In the genomic region with DNA sequence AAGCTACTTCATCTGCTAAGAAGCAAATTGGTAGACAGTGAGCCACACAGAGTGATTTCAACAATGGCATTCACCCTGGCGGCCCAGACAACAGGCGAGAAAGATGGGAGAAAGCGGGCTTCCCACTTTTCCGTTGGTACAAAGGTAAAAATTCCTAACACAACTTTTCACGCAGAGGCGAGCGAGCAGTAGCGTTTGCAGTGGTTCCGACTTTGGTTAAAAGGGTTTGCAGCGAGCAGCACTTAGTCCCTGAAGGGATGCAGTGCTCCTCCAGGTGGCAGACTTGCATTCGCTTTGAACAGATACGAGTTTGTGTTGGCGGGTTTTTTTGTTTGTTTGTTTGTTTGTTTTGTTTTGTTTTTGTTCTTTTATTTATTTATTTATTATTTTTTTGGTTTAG, we compare ENCODE assay signal across 8 mouse cellular contexts.
DNase-seq lines count a peak whose midpoint lies in the region; ATAC-seq lines count a peak whose summit lies in the region.

No protein-coding gene starts in this region.

- H3K36me3 ChIP-seq in intestine, embryonic 14.5 days (ENCODE audit: control insufficient read depth, insufficient read depth, low read length): no peaks in the 10 kb centered on the region
- no peaks in the 10 kb centered on the region for H3K36me3 ChIP-seq in midbrain, embryonic 16.5 days (ENCODE audit: control insufficient read depth, insufficient read depth, low read length)

- no peak for ATAC-seq in intestine, embryonic 14.5 days (replicated peaks; ENCODE audit: low FRiP score, low TSS enrichment, low read depth)
- peak; percentile 76; the same call in 1 of the 2 replicates for ATAC-seq in midbrain, embryonic 16.5 days

- no peaks in the 10 kb centered on the region for H3K4me1 ChIP-seq in intestine, embryonic 14.5 days (replicated peaks; ENCODE audit: control insufficient read depth, insufficient read depth, low read length)
- peaks cover 5% of the 10 kb centered on the region for H3K4me1 ChIP-seq in midbrain, embryonic 16.5 days (ENCODE audit: control insufficient read depth, insufficient read depth, low read length)

- 0 out of 2 replicates have a peak, but pooled peaks cover 5% of the 10 kb centered on the region for H3K27me3 ChIP-seq in intestine, embryonic 14.5 days (replicated peaks; ENCODE audit: control insufficient read depth, insufficient read depth, low read length)
- no peaks in the 10 kb centered on the region for H3K27me3 ChIP-seq in midbrain, embryonic 16.5 days (ENCODE audit: control insufficient read depth, insufficient read depth, low read depth, low read length)

- H3K9me3 ChIP-seq in intestine, embryonic 14.5 days (ENCODE audit: control insufficient read depth, low read length): no peaks in the 10 kb centered on the region
- no peaks in the 10 kb centered on the region for H3K9me3 ChIP-seq in midbrain, embryonic 16.5 days (replicated peaks; ENCODE audit: control insufficient read depth, low read length, poor library complexity, severe bottlenecking)

- peak; percentile 12 to 55 for DNase-seq in adrenal gland, adult (ENCODE audit: inconsistent age in 2 of 2, low spot score in 1 of 2)
- no peak for DNase-seq in adrenal gland, postnatal 4 days (ENCODE audit: low spot score in 2 of 2)
- DNase-seq in cerebellum, adult 8-10 months: peak; percentile 18
- DNase-seq in forelimb bud, embryonic 11.5 days (ENCODE audit: low read depth, low spot score): peak; percentile 41
- DNase-seq in intestine, embryonic 14.5 days (ENCODE audit: low spot score): peak; percentile 60
- DNase-seq in left cerebral cortex, postnatal 14 days (ENCODE audit: low spot score in 2 of 2): peak; percentile 59 to 66
- peak; percentile 18 to 29 for DNase-seq in urinary bladder, postnatal 36 days (ENCODE audit: low spot score in 2 of 2)

- no peak overlapping the region for H3K4me3 ChIP-seq in intestine, embryonic 14.5 days (ENCODE audit: low read depth, low read length)
- 0 out of 2 replicates have a peak overlapping the region, but pooled peaks have one; percentile 14 for H3K4me3 ChIP-seq in midbrain, embryonic 16.5 days (ENCODE audit: low read depth, low read length)

- WGBS in intestine, embryonic 14.5 days: 29% methylated on average over 13 of the region's 13 CpGs
- 16% methylated on average over 13 of the region's 13 CpGs for WGBS in midbrain, embryonic 16.5 days

- H3K27ac ChIP-seq in intestine, embryonic 14.5 days (ENCODE audit: low read depth): no peak overlapping the region
- no peak overlapping the region for H3K27ac ChIP-seq in midbrain, embryonic 16.5 days (ENCODE audit: low read length)

- intact Hi-C loops in left cerebral cortex, postnatal 14 days (cut with DNase I): loop anchor here (10.0 kb wide), 2 partner anchors 210 to 570 kb away; no protein-coding TSS in a partner anchor

- peak overlapping the region; percentile 13 for H3K4me2 ChIP-seq in intestine, embryonic 14.5 days (ENCODE audit: low read length)
- H3K4me2 ChIP-seq in midbrain, embryonic 16.5 days (ENCODE audit: low read length): peak overlapping the region; percentile 42; the same call in 1 of the 2 replicates

- no peak overlapping the region for H3K9ac ChIP-seq in intestine, embryonic 14.5 days (ENCODE audit: low read length)
- H3K9ac ChIP-seq in midbrain, embryonic 16.5 days (ENCODE audit: low read depth, low read length): no peak overlapping the region

Comparison
In these comparisons a context has a peak if more than half of its experiments do, and no peak if none do; other contexts are left out.
1. DNase-seq: peak in adrenal gland, adult (2 of 2), cerebellum, adult 8-10 months (single experiment), forelimb bud, embryonic 11.5 days (single experiment), intestine, embryonic 14.5 days (single experiment), left cerebral cortex, postnatal 14 days (2 of 2) and urinary bladder, postnatal 36 days (2 of 2); none in adrenal gland, postnatal 4 days (0 of 2).